Mouse (Mus musculus) urinary bladder, postnatal 14 days (tissue): ENCODE results near the gene Tmem268.
A peak's percentile ranks its signal among the peaks of the same experiment; 100 is the strongest.

Experiments used
- DNase-seq: peaks from one replicate; pipeline ENCODE4 v3.0.0; 2021; ENCODE audit warnings: low spot score

The Tmem268 gene

GRCm38 (mm10) chr4:63600786-63601185, 42.2 kb downstream of the Tmem268 start:
- peak; percentile 22 for DNase-seq

- DNase-seq, result no peak
Observed at GRCm38 (mm10) chr4:63601263-63601662, 42.7 kb downstream of the Tmem268 start.

- DNase-seq, result no peak
Observed at GRCm38 (mm10) chr4:63604945-63605344, 46.4 kb downstream of the Tmem268 start, which contains the start of gene Gm11213. Gene Gm11213, minus strand, starts transcription at chr4:63605261.

- DNase-seq, result no peak
Observed at GRCm38 (mm10) chr4:63605545-63605944, 47.0 kb downstream of the Tmem268 start.

GRCm38 (mm10) chr4:63605968-63606367, 47.4 kb downstream of the Tmem268 start:
- no peak for DNase-seq

GRCm38 (mm10) chr4:63608391-63608790, 49.8 kb downstream of the Tmem268 start:
- no peak for DNase-seq

- no peak for DNase-seq
Observed at GRCm38 (mm10) chr4:63621861-63622260, 63.3 kb downstream of the Tmem268 start.

GRCm38 (mm10) chr4:63622378-63622835, 63.8 kb downstream of the Tmem268 start, which contains the start of gene Tex48:
Gene Tex48, minus strand, starts transcription at chr4:63622428.
- DNase-seq, result peak; percentile 6

- DNase-seq, result no peak
Observed at GRCm38 (mm10) chr4:63625563-63626080, 67.0 kb downstream of the Tmem268 start.

GRCm38 (mm10) chr4:63627111-63627510, 68.5 kb downstream of the Tmem268 start:
- no peak for DNase-seq

GRCm38 (mm10) chr4:63633181-63633580, 74.6 kb downstream of the Tmem268 start:
- DNase-seq, result no peak
